Mouse (Mus musculus): ENCODE data around the gene Hoxa9. TPM values are rescaled to one million over a fixed set of nuclear protein-coding genes. Genes with fewer than 3 reads are reported as not detected.
A peak's percentile ranks its signal among the peaks of the same experiment; 100 is the strongest.

Gene Hoxa9
- polyA plus RNA-seq, 1 experiment from 2014 or later: 0.54 TPM

DNA sequence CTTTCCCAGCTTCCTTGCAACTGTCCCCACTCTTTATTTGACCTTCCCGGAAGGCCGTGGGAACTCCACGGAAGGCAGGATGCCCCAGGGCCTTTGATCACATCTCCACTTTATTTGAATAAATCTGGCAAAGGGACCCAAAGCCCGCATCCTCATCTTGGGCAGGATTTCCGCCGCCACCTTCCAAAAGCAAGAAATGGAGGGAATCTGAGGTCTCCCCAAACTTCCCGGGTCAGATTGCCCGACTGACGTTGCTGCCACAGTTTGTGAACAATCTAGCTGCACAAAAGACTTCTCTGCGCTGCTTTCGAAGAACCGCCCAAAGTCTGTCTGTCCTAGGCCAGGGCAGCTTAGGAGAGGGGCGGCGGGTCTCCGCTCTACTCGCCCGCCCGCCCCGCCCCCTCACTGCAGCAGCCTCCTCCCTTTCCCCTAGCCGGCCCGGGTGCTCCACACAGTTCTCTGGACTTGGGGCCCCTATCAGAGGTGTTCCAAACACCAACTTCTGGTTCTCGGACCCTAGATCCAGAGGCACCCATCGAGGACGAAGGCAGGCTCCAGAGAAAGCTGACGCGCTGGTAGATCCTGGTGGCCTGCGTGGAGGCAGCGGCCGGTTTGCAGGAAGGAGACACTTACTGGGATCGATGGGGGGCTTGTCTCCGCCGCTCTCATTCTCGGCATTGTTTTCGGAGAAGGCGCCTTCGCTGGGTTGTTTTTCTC is 5.8 kb downstream of the Hoxa9 start:
- no peaks in the 10 kb centered on the region for H3K36me3 ChIP-seq
- no peak overlapping the region for H3K27ac ChIP-seq (ENCODE audit: poor library complexity, severe bottlenecking)
- H3K9me3 ChIP-seq (replicated peaks): no peaks in the 10 kb centered on the region
- WGBS: 2% methylated on average over 36 of the region's 36 CpGs
- H3K4me2 ChIP-seq: no peak overlapping the region
- H3K9ac ChIP-seq: no peak overlapping the region
- H3K27me3 ChIP-seq (replicated peaks): peaks cover 95% of the 10 kb centered on the region
- no peak overlapping the region for H3K4me3 ChIP-seq
- H3K4me1 ChIP-seq (replicated peaks): peaks cover 16% of the 10 kb centered on the region
- ATAC-seq (ENCODE audit: insufficient number of reproducible peaks, low FRiP score): no peak

DNA sequence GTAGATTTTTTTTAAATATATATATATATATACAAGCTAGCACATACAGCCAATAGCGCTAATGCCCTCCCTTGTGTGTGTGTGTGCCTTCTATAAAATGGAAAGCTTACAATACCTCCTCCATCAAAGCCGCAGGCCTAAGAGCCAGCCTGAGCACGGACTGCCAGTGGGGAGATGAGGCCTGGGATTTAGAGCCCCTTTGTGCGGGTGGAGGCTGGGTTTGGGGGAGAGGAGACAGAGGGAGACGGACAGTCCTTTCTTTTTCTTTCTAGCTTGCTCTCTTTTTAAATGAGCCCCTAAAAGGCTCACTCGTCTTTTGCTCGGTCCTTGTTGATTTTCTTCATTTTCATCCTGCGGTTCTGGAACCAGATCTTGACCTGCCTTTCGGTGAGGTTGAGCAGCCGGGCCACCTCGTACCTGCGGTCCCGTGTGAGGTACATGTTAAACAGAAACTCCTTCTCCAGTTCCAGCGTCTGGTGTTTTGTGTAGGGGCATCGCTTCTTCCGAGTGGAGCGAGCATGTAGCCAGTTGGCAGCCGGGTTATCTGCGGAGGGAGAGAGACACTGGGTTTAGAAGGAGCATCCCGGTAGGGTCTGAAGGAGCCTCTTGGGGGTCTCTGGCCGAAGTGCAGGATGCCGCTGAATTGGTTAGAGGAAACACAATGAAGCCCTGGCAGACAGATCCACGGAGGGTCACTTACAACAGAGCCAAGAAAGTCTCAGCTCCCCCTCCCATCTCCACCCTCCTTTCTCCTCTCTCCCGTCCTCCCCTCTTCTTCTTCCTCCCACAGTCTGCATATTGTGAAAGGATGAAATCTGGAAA is 6.7 kb downstream of the Hoxa9 start:
- Histone ChIP-seq H3K4me1 (replicated peaks) (peaks cover 16% of the 10 kb centered on the region), H3K27me3 (replicated peaks) (peaks cover 95% of the 10 kb centered on the region), H3K9me3 (replicated peaks) (no peaks in the 10 kb centered on the region), H3K9ac (no peak overlapping the region), H3K4me2 (no peak overlapping the region), H3K27ac (ENCODE audit: poor library complexity, severe bottlenecking) (no peak overlapping the region), H3K4me3 (no peak overlapping the region), H3K36me3 (no peaks in the 10 kb centered on the region)
- ATAC-seq (ENCODE audit: insufficient number of reproducible peaks, low FRiP score): no peak
- 2% methylated on average over 24 of the region's 24 CpGs for WGBS

DNA sequence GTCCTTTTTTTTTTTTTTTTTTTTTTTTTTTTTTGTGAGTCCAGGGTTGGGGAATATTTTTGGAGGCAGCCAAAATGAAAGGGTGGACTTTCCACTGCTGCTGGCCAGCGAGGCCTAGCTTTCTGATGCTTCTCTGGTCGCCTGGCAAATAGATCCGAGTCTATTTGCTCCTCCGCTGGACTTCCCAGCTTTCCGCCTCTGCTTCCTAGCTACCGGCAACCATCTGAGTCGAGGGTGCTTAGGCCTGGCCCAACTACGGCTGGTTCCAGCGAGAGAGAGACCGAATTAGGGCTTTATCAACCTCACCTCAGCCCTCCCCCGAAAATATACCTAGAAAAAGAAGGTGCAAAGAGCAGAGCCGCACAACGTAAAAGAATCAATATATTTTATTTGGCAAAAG is 8.2 kb downstream of the Hoxa9 start:
- peaks cover 16% of the 10 kb centered on the region for H3K4me1 ChIP-seq (replicated peaks)
- H3K36me3 ChIP-seq: no peaks in the 10 kb centered on the region
- no peak overlapping the region for H3K4me2 ChIP-seq
- no peak overlapping the region for H3K4me3 ChIP-seq
- H3K9ac ChIP-seq: no peak overlapping the region
- no peaks in the 10 kb centered on the region for H3K9me3 ChIP-seq (replicated peaks)
- peaks cover 98% of the 10 kb centered on the region for H3K27me3 ChIP-seq (replicated peaks)
- no peak for ATAC-seq (ENCODE audit: insufficient number of reproducible peaks, low FRiP score)
- H3K27ac ChIP-seq (ENCODE audit: poor library complexity, severe bottlenecking): no peak overlapping the region
- 18% methylated on average over 13 of the region's 13 CpGs for WGBS

DNA sequence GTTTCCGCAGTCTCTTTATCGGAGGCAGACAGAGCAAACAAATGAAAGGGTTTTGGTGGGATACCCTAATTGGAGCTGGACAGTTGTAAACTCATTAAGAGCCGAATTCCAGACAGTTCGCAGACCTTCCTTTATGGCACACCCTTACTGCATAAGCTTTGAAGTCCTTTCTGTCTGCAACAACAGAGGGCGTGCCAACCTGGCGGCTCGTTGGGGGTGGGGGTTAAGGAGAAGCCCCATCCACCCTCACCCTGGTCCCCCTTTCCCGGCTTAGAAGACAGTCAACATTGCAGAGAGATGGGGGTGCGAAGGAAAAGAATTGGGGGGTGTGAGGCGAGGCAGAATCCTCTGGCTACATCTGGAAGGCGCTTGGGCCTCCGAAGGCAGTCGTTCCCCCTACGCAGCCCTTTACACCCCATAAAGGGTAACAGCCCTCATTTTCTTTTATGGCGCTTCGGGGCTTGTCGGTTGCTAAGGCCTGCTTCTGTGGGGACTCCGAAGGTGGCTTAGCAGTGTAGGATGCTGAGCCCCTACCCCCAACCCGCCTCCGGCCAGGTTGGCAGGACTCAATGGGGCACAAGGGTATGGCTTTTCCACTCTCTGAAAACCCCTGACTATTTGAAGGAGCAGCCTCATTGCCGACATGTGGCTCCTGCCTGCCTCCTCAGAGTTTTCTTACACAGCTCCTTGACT is 8.8 kb downstream of the Hoxa9 start:
- Histone ChIP-seq H3K4me1 (replicated peaks) (peaks cover 22% of the 10 kb centered on the region), H3K4me2 (peak overlapping the region; percentile 85), H3K36me3 (no peaks in the 10 kb centered on the region), H3K9me3 (replicated peaks) (no peaks in the 10 kb centered on the region), H3K27me3 (replicated peaks) (peaks cover 98% of the 10 kb centered on the region), H3K27ac (ENCODE audit: poor library complexity, severe bottlenecking) (no peak overlapping the region), H3K9ac (no peak overlapping the region), H3K4me3 (peak overlapping the region; percentile 54)
- 6% methylated on average over 21 of the region's 21 CpGs for WGBS
- no peak for ATAC-seq (ENCODE audit: insufficient number of reproducible peaks, low FRiP score)

DNA sequence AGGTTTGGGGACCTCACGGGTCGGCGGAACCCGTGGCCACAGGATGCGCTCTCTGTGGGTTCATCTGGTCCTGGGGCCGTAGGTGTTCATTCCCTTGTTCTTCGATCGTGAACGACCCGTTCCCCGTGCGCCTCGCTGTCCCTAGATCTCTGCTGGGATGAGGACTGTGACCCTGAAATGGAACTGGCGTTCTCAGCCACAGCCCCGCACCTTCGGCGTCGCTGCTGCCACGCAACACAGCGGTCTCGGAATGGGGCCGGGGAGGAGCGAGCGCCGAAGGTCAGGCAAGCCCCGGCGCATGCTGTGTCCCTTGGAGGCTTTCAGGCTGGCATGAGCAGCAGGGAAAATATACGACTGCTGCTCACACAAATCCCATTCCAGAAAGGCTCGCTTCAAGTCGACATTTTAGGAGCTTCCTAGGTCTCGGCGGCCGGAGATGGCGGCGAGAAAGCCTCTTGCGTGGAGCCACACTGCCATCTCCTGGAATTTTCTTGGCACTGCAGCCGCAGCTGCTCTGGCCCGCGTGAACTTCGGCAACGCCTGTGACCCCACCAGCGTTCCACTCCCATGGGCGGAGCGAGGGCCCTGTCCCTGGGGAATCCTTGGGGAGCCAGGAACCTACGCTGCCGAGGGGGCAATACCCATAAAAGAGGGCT is 9.4 kb downstream of the Hoxa9 start, which contains the start of gene Hoxa7:
Hoxa7 (minus strand) TSS at position 518 of the 656 bp plus-strand sequence.
- H3K9ac ChIP-seq: peak within 1 kb of the TSS; percentile 42; the same call in 1 of the 2 replicates
- no peak within 1 kb of the TSS for H3K27ac ChIP-seq (ENCODE audit: poor library complexity, severe bottlenecking)
- H3K9me3 ChIP-seq (replicated peaks): no peaks in the 10 kb centered on the region
- H3K4me3 ChIP-seq: peak within 1 kb of the TSS; percentile 54
- ATAC-seq (ENCODE audit: insufficient number of reproducible peaks, low FRiP score): peak; percentile 58; the same call in 1 of the 2 replicates
- H3K27me3 ChIP-seq (replicated peaks): peaks cover 98% of the 10 kb centered on the region
- no peaks in the 10 kb centered on the region for H3K36me3 ChIP-seq
- under 1% methylated on average over 46 of the region's 46 CpGs for WGBS
- peaks cover 27% of the 10 kb centered on the region for H3K4me1 ChIP-seq (replicated peaks)
- H3K4me2 ChIP-seq: peak within 1 kb of the TSS; percentile 85

DNA sequence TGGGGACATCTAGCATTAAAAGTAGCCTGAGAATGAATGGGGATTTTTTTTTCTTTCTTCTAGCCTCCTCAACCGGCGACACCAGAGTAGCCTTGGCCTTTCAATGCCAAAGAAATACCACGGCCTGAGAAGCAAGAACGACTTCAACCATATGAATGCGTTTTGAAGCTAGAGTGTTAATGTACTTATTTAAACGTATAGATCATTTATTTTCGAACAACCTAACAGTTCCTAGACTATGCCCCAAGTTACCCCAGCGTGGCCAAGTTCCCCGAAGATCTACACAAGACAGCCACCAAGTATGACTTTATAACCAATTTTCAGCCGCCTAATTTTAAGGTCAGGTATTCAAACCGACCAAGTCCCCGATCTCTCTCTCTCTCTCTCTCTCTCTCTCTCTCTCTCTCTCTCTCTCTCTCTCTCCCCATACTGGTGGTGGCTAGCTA is 10.0 kb downstream of the Hoxa9 start:
- peaks cover 98% of the 10 kb centered on the region for H3K27me3 ChIP-seq (replicated peaks)
- peak overlapping the region; percentile 85 for H3K4me2 ChIP-seq
- no peaks in the 10 kb centered on the region for H3K9me3 ChIP-seq (replicated peaks)
- no peak overlapping the region for H3K9ac ChIP-seq
- no peak for ATAC-seq (ENCODE audit: insufficient number of reproducible peaks, low FRiP score)
- peak overlapping the region; percentile 54 for H3K4me3 ChIP-seq
- H3K4me1 ChIP-seq (replicated peaks): peaks cover 25% of the 10 kb centered on the region
- WGBS: 4% methylated on average over 12 of the region's 12 CpGs
- no peak overlapping the region for H3K27ac ChIP-seq (ENCODE audit: poor library complexity, severe bottlenecking)
- H3K36me3 ChIP-seq: no peaks in the 10 kb centered on the region

DNA sequence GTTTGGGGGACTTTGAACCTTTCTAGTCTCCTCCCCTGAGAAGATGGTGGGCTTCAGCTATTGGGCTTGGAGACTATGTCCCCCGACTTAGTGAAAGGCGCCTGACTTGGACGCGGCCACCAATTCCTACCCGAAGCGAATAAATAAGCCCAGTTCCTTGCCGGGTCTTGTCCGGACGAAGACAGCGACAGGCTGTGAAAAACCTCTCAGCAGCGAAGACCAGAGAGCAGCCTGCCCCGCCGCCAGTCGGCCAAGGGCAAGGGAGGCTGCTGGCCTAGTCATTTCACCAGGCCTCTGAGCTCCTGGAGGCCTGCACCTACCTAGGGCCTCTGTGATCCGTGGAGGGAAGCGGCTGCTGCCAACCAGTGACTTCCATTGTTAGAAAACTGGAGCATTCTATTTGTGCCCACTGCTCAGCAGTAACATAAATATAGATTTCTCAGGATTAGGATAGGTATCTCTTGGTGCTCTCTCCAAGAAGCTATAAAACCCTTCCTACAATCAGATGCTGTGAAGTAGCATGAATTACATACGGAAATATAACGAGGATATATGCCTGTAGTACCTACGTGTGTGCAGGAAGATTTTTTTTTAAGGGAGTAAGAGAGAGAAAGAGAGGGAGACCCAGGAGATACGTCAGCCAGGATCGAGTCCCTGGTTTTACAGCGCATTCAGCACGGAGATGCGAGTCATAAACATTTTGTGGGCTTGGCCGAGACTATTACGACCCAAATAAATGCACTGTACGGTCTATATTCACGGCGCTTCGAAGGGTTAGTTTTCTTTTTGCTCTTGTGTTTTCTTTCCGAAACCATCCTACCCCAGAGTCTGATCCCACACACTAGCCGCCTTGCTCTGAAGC is 10.7 kb downstream of the Hoxa9 start:
- H3K27ac ChIP-seq (ENCODE audit: poor library complexity, severe bottlenecking): no peak overlapping the region

DNA sequence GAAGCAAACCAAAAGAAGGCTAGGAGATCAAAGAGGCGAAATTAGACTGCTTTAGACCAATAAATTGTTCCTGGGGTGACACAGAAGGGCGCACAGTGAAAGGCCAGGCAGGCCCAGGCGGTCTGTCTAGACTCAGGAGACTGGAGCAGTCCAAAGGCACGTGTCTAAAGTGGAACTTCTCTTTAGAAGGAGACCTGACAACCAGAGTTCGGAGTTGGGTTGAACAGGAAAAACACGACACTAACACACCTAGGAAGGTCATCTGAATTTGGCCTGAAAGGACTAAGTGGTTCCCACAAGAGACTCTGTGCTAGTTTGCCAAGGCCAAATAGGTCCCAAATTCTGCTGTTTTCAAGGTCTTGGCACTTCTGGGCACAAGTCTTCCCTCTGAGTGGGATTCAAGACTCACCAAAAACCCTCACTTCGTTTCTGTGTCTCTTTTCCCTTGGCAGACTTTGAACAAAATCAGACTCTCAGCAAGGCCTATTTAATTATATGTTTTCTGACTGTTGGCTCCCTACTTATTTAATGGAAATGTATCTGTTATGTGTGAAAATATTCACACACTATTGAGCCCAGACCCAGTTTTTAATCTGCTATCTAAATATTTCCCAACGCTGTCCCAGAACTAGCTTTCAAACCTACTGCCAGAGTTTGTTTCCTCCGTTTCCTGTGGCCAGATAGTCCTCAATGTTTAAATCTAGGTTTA is 11.5 kb downstream of the Hoxa9 start:
- ATAC-seq (ENCODE audit: insufficient number of reproducible peaks, low FRiP score): no peak
- Histone ChIP-seq H3K4me3 (no peak overlapping the region), H3K4me2 (no peak overlapping the region), H3K9me3 (replicated peaks) (no peaks in the 10 kb centered on the region), H3K4me1 (replicated peaks) (peaks cover 22% of the 10 kb centered on the region), H3K9ac (no peak overlapping the region), H3K27ac (ENCODE audit: poor library complexity, severe bottlenecking) (no peak overlapping the region), H3K36me3 (no peaks in the 10 kb centered on the region), H3K27me3 (replicated peaks) (peaks cover 98% of the 10 kb centered on the region)
- 26% methylated on average over 9 of the region's 9 CpGs for WGBS

More for the DNA sequence above, 10.7 kb downstream of the Hoxa9 start:
- no peak for ATAC-seq (ENCODE audit: insufficient number of reproducible peaks, low FRiP score)
- Histone ChIP-seq H3K4me1 (replicated peaks) (peaks cover 22% of the 10 kb centered on the region), H3K4me3 (no peak overlapping the region), H3K9me3 (replicated peaks) (no peaks in the 10 kb centered on the region), H3K36me3 (no peaks in the 10 kb centered on the region), H3K4me2 (no peak overlapping the region), H3K27me3 (replicated peaks) (peaks cover 98% of the 10 kb centered on the region), H3K9ac (no peak overlapping the region)
- 14% methylated on average over 32 of the region's 32 CpGs for WGBS

DNA sequence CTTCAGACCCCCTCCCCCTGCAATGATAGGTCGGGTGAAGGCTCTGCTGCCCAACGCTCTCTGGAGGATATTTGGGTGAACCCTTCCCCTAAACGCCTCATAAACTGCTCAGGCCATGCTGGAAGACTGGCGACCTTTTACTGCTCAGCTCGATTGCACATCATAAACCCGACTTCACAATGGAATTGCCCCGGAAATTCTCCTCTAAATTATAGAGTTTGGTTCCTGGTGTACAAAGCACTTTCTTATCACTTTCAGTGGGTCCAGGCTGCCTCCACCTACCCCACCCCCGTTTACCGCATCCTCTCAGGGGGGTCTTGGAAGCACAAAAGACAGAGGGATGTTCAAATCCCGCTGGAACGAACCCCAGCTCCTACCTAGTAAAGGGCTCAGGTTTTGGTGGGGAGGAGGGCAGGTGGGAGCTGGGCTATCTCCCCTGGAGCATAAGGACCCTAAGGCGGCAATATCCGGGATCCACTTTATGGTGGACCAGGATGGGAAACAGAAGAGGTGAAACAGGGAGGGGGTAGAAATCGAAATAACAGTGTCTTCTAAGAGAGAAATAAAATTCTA is 12.2 kb downstream of the Hoxa9 start:
- Histone ChIP-seq H3K9me3 (replicated peaks) (no peaks in the 10 kb centered on the region), H3K27me3 (replicated peaks) (peaks cover 98% of the 10 kb centered on the region), H3K9ac (no peak overlapping the region), H3K4me2 (no peak overlapping the region), H3K36me3 (no peaks in the 10 kb centered on the region), H3K27ac (ENCODE audit: poor library complexity, severe bottlenecking) (no peak overlapping the region), H3K4me3 (no peak overlapping the region), H3K4me1 (replicated peaks) (peaks cover 22% of the 10 kb centered on the region)
- ATAC-seq (ENCODE audit: insufficient number of reproducible peaks, low FRiP score): no peak
- WGBS: 10% methylated on average over 14 of the region's 14 CpGs
